Mouse (Mus musculus) layer of hippocampus, adult 11-12 months (tissue): ENCODE results near the gene Ankrd34c.
A peak's percentile ranks its signal among the peaks of the same experiment; 100 is the strongest.

Experiments used
- DNase-seq: peaks from one replicate; pipeline ENCODE4 v3.0.0; 2022; ENCODE audit warnings: low spot score

The Ankrd34c gene

DNA sequence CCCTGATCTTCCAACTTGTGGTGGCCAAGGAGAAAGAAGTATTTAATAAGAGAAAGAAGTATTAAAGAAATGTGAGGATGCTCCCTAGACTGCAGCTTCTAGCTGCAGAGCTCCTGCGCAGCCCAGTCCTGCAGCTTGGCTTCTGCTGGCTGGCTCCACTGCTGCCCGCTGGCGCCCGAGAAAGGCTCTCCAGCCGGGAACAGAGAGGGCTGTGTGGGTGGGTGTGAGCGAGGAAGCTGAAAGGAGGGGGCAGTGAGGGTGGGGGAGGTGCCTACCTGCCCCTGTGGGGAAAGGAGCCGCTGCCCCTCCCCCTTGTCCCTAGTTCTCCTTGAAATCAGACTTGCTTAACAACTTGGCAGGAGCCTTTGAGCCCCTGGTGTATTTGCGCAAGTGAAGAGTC is at the start of gene Ankrd34c:
Ankrd34c (minus strand) TSS at position 181 of the 400 bp plus-strand sequence.
- DNase-seq = peak; percentile 13

DNA sequence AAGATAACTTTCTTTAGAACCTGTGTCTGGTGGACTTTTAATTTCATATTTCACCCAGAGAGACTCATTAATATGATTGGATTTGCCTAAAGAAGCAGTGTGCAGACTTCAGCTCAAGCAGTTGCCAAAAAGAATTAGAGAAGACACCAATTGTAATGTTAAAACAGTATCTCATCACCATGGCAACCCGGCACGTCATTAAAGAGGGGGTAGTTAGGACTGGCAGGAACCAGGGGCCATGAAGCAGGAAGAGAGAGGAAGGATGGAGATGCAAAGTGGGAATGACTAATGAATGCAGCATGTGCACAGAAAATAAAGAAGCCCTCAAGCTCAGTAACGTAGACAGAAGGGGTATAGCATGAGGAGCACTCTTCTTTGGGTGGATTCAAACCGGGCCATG is 49.3 kb upstream of the Ankrd34c start:
- no peak for DNase-seq

- no peak for DNase-seq
Observed at GRCm38 (mm10) chr9:89781395-89781927, 43.2 kb upstream of the Ankrd34c start.

GRCm38 (mm10) chr9:89779237-89779636 is 41.0 kb upstream of the Ankrd34c start:
- no peak for DNase-seq

- peak; percentile 29 for DNase-seq
Observed at GRCm38 (mm10) chr9:89771153-89771552, 32.9 kb upstream of the Ankrd34c start.

- no peak for DNase-seq
Observed at GRCm38 (mm10) chr9:89762017-89762416, 23.7 kb upstream of the Ankrd34c start.

GRCm38 (mm10) chr9:89758569-89758968 is 20.3 kb upstream of the Ankrd34c start:
- no peak for DNase-seq

DNA sequence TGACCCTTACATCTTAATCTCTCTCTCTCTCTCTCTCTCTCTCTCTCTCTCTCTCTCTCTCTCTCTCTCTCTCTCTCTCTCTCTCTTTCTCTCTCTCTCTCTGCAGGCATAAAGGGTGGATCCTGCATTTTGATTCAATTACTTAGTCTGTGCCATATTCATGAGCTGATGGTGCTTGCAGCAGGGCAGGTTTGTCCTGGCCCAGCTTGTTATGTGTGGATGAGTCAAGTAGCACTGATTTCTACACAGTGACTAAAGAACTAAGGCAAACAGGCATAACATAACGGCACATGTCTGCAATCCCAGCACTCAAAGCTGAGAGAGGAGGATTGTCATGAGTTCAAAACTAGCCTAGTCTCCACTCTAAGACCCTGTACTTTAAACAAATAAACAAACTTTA is 19.9 kb upstream of the Ankrd34c start:
- no peak for DNase-seq

DNA sequence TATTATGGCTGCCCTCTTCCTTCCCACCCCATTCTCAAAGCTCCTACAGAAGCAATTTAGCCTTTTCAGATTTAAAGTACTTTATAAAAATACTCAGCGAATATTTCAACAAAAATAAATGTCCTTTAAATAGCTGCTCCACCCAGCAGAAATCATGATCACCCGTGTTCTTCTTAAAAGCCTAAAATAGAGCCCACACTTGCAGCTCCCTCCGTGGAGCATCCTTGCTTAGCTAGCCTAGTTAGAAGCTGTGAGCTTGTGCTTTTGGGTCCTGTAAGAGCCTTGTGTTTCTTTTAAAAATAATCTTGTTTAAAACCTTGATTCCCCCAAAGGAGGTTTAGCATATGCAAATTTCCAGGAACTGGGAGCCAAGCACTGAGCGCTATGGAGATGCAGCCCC is 19.3 kb upstream of the Ankrd34c start:
- peak; percentile 15 for DNase-seq

DNA sequence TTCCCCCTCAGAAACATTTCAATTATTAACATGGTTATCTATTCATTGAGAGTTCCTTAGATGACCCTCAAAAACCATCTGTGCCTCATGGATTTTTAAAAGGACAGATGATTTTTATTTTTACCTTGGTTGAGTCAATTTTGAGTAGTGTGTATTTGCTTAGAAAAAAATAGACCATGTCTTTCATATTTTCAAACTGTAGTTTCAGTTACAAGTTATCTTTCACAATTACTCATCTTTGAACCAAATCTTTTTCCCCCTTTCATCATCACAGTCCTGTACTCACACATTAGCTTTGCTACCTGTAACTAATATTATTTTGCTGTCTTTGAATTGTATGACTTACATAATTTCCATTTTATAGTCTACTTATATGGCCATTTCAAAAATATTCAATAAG is 1.8 kb upstream of the Ankrd34c start:
- no peak for DNase-seq

GRCm38 (mm10) chr9:89737888-89738287 is 387 bp downstream of the Ankrd34c start:
- DNase-seq = no peak

GRCm38 (mm10) chr9:89736932-89737705 is 1.2 kb downstream of the Ankrd34c start:
- DNase-seq = no peak

GRCm38 (mm10) chr9:89706906-89707305 is 31.4 kb downstream of the Ankrd34c start:
- no peak for DNase-seq

DNA sequence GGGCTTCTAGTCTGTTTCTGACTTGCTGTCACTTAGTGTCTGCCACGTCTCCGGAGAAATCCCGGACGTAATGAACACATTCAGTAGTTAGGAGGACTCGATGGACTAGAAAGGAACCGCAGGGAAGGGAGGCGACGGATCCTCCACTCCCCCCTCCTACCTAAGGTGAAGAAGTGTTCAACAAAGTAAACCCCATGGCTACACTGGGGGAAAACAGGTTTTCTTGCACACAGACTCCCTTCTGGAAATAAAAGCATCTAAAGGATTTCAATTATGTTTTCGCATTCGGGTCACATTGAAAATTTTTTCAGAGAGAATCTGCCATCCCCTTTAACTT is 33.1 kb downstream of the Ankrd34c start:
- DNase-seq = no peak

DNA sequence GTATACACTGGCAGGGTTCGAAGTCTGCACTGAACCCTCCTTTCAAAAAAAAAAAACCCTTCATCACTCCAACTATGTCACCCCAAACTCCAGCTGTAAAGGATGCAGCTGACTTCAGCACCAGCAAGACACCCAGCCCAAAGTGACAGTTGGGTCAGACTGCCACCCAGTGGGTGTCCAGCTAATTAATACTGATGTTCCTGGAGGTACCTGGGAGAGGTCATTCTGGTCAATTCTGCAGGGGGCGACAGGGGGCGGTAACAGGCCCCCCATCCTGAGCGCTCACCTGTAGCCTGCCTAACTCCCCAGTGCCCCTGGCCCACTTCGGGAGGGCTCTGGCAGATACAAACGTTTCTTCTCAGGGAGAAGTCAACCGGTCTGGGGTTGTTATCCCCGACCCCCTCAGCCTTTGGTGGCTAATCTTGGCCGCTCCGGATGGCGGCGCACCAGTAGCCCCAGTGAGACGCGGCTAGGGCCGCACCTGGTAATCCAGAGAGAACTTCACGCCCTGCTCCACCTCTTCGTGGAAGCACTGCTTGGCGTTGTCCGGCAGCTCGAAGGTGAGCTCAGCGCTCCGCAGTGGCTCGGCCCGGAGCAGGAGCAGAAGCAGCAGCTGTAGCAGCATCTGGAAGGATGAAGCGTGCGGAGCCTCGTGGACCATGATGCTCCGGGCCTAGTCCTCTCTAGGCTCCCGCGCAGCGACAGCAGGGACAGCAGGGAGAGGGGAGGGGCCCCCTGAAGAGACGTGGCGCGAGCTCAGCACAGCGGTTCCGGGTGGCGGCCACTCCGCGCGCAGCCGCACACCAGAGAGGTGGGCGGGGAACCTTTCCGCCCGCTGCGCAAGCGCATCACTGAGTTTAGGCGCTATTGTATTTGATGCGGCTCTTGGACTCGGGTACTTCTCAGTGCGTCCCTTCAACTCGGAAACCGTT is 33.7 kb downstream of the Ankrd34c start, which contains the start of gene Tmed3:
Tmed3 (minus strand) TSS at position 804 of the 932 bp plus-strand sequence.
- DNase-seq = peak; percentile 92

DNA sequence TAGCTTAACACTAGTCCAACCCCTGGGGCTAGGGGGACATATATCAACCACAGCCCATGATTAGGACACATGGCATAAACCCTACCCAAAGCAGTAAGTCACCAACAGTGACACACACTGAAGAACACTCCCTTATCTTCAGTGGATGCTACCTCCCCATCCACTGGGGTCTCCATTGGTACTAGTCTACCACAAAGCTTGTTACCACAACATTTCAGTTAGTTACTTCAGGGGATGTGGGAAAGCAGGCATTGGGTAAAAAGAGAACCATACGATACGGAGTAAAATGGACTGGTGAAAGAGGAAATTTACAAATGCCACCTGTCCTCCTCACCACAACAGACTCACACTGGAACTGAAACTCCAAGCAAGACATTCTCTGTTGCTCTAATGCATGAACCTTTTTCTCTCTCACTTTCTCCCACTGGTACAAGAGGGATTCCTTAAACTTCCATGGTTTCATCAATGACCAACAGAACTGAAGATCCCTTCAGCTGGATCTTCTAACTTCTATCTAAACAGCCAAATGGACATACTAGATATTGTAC is 37.3 kb downstream of the Ankrd34c start:
- DNase-seq = no peak

DNA sequence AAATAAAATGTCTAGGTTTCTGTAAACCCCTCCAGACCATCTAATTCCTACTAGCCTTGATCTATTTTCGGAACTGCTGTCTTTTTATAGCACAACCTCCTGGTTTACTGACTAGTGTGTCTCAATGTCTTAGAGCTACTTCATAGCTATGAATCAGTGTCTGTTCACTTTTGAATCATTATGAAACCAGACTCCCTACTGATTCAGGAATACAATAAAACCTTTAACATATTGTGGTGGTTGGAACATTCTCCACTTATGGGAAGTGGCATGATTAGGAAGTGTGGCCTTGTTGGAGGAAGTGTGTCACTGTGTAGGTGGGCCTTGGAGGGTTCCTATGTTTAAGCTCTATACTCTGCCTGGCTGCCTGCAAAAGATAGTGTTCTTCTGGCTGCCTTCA is 43.1 kb downstream of the Ankrd34c start:
- DNase-seq = no peak

- DNase-seq = no peak
Observed at GRCm38 (mm10) chr9:89693670-89694069, 44.6 kb downstream of the Ankrd34c start.

DNA sequence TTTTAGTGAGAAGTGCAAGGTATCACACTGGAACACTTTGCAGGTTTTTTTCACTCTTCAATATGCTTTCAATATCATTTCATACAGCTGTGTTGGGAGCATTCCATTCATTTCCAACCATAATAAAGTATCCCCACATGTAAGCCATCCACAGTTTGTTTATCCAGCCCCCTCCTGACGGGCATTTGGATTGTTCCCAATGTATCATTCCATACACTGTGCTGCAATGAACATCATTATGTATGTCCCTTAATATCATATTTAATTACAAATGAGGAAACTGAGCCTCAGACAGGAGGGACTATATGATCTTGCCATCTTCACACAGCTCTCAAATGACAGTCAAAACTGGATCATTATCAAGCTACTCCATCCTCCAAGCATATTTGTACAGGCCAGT is 49.1 kb downstream of the Ankrd34c start:
- DNase-seq = no peak

- DNase-seq = no peak
Observed at GRCm38 (mm10) chr9:89687503-89688226, 50.6 kb downstream of the Ankrd34c start.

- DNase-seq = no peak
Observed at GRCm38 (mm10) chr9:89686262-89686661, 52.0 kb downstream of the Ankrd34c start.

DNA sequence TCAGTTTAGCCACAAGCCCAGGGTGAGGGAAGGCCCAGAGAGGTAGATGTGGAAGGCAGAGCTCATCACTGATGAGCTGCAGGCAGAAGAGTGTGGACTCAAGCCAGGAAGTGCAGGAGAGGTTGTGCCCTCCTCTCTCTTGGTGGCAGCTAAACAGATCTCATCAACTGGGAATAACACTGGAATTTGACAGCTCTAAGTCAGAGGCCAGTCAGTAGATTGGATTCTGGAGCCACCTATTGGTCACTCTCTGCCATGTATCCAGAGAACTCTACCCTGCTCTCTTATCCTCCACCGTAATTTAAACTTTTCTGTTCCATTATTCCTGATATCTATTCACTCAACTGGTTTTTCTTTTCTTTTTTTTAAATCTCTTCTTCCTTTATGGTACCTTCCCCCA is 59.3 kb downstream of the Ankrd34c start:
- DNase-seq = no peak
